Mouse (Mus musculus) large intestine, adult 2 months (tissue): ENCODE results near the gene Atp5b. TPM values are rescaled to one million over a fixed set of nuclear protein-coding genes. Genes with fewer than 3 reads are reported as not detected.
"Not testable (repeated sequence)": the region's sequence is repeated elsewhere in the genome, so short reads cannot be mapped to it uniquely, and the experiment has no call there.

Source experiments
- DNase-seq: peaks from one replicate; pipeline ENCODE4 v3.0.0-alpha.2; 2012; ENCODE audit warnings: low read depth, low spot score
- WGBS: fragments of 180-500 bp; shearing (Covaris S2); methylation state at CpG from one replicate; pipeline ENCODE4 v1.1.7; 2018; 5-methylcytosine and 5-hydroxymethylcytosine counted together
- polyA plus RNA-seq: library from polyadenylated mRNA; depleted of rRNA; stranded (reverse); fragments of >200 nt; gene quantifications from 2 replicates; pipeline ENCODE4 v1.2.3, GENCODE M21; 2012

The Atp5b gene
- polyA plus RNA-seq, 1 experiment: 3,352 TPM

DNA sequence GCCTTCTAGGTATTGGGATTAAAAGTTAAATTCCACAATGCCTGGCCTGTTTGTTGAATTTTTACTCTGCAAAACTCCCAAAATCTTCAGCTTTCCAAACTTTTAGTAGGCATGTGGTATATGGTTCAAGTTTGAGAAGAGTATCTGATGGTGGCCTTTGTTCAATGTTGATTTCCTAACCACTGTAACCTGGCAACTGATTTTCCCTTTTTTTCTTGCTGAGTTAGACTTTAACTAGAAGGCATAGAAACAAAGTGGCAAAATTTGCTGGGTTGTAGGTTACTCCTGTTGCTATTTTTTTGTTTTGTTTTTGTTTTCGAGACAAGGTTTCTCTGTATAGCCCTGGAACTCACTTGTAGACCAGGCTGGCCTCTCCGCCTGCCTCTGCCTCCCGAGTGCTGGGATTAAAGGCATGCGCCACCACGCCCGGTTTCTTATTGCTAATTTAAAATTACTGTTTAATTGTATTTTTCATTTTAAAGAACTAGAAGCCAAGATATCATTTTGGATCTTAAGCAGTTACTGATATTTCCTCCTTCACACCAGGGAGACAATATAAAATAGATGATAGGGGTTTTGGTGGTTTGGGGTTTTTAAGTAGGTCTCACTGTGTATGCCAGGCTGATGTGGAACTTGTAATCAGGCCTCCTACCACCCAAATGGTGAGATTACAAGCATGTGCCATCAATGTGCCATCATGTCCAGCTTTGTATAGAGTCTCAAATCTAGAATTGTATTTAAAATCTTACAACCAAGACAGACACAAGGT lies 20.7 kb upstream of the Atp5b start:
- no peak for DNase-seq
- 85% methylated on average over 6 of the region's 6 CpGs for WGBS

DNA sequence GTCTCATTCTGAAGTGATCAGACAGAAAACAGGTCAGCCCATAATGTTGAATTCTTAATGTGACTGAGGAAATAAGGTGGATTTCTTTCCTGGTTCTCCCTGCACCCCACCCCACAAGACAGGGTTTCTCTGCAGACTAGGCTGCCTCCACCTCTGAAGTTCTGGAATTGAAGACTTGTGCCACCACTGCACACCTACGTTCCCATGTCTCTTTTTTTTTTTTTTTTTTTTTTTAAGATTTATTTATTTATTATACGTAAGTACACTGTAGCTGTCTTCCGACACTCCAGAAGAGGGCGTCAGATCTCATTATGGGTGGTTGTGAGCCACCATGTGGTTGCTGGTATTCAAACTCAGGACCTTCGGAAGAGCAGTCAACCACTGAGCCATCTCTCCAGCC lies 17.0 kb upstream of the Atp5b start:
- DNase-seq: no peak
- 63% methylated on average over 5 of the region's 5 CpGs for WGBS

DNA sequence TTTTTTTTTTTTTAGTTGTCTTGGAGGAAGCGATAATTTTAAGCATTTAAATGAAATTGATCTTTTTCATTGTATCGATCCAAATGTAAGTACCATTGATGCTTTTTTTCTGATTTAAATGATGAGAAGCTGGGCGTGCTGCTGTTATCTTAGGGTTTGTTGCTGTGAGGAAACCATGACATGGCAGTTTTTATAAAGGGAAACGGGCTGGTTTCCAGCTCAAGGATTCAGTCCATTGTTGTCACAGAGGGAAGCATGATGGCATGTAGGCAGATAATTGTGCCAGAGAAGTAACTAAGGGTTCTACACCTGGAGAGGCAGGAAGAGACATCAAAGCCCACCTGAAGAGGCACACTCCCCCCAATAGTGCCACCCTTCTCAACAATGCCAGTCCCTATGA lies 13.9 kb upstream of the Atp5b start:
- no peak for DNase-seq
- WGBS: 89% methylated on average over 4 of the region's 4 CpGs

GRCm38 (mm10) chr10:128070432-128070831 lies 12.6 kb upstream of the Atp5b start:
- not testable (repeated sequence) for DNase-seq
- WGBS: 60% methylated on average over 2 of the region's 2 CpGs

DNA sequence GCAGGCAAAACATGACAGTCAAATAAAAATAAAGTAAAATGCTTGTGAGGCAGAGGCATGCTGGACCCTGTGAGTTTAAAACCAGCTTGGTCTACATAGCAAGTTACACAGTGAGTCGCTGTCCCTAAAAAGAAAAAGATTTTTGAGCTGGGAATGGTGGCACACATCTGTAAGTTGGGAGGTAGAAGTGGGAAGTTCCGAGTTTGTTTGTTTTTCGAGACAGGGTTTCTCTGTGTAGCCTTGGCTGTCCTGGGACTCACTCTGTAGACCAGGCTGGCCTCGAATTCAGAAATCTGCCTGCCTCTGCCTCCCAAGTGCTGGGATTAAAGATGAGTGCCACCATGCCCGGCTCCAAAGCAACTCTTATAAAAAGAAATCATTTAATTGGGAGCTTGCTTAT lies 4.8 kb upstream of the Atp5b start:
- 80% methylated on average over 5 of the region's 5 CpGs for WGBS
- DNase-seq: not testable (repeated sequence)

DNA sequence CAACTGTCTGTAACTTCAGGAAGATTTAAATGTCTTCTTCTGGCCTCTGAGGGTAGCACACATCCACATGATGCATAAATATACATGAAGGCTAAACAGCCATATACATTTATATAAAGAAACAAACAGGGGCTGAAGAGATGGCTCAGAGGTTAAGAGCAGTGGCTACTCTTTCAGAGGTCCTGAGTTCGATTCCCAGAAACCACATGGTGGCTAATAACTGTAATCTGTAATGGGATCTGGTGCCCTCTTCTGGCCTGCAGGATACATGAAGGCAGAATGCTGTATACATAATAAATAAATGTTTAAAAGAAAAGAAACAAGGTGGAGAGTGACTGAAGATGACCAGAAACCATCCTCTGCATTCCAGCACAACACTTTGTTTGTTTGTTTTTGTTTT lies 2.6 kb upstream of the Atp5b start:
- no peak for DNase-seq
- WGBS: 57% methylated on average over 1 of the region's 1 CpGs

DNA sequence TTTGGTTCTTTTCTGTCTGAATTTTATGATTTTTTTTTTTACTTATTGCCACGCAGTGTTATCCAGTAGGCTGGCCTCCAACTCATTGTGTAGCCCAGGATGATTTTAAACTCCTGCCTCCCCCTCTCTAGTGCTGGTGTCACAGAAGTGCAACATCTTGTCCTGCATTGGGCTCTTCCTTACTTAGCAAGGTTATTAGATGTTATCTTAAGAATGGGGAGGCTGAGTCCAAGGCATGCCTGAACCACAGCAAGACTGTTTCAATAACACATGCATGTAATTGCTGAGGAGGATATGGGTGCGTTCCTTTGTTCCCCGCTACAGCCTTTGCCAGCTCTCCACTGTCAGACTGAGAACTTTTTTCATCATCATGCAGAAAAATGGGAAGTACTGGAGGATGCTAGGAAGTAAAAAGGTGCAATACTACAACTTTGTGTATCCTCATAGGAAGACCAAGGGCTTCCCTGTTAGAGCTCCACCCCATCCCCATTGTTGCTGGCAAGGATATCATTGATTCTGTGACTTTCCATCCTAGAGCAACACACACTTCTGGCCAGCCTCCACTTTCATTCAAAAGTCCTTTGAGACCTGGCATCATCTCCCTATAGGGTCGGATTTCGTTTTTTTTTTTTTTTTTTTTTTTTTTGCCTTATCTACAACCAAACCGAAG lies 1.1 kb upstream of the Atp5b start:
- DNase-seq: no peak
- WGBS: 29% methylated on average over 6 of the region's 6 CpGs

- WGBS: 4% methylated on average over 9 of the region's 9 CpGs
- DNase-seq: no peak
These were observed 630 bp upstream of the Atp5b start for GRCm38 (mm10) chr10:128082477-128082808.

DNA sequence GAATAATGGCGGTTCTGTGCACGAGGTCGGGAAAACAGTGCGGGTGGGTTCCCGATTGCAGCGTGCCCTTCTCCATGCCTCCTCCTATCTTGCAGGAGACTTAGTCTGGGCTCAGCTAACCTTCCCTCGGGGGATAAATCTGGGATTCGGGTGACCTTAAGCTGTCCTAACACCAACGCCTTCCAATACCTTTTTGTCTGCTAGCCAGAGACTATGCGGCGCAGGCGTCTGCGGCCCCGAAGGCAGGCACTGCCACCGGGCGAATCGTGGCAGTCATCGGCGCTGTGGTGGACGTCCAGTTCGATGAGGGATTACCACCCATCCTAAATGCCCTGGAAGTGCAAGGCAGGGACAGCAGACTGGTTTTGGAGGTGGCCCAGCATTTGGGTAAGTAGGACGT lies 615 bp downstream of the Atp5b start:
- WGBS: 0% methylated on average over 22 of the region's 22 CpGs
- DNase-seq: no peak

DNA sequence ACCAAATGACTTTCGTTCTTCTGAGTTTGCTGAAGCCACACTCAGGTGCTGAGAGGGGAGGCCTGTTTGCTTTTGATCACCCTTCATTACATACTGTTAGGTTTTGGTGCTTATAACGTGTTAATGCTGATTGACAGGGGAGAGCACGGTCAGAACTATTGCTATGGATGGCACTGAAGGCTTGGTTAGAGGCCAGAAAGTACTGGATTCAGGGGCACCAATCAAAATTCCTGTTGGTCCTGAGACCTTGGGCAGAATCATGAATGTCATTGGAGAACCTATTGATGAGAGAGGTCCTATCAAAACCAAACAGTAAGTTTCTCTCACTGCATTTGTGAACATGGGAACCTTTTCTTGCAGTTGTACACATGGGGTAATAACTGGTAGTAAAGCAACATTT lies 1.1 kb downstream of the Atp5b start:
- DNase-seq: no peak
- WGBS: 0% methylated on average over 3 of the region's 3 CpGs

- 59% methylated on average over 6 of the region's 6 CpGs for WGBS
- DNase-seq: no peak
These were observed 3.3 kb downstream of the Atp5b start for GRCm38 (mm10) chr10:128086391-128086790.

DNA sequence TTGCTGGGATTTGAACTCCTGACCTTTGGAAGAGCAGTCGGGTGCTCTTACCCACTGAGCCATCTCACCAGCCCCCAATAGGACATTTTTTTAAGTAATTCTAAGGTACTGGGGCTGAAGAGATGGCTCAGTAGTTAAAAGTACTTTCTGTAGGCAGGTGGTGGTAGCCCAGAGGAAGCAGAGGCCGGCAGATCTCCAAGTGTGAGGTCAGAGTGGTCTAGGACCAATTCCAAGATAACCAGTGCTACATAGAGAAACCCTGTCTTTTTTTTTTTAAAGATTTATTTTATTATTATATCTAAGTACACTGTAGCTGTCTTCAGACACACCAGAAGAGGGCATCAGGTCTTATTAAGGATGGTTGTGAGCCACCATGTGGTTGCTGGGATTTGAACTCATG lies 4.1 kb downstream of the Atp5b start:
- WGBS: 57% methylated on average over 2 of the region's 2 CpGs
- DNase-seq: not testable (repeated sequence)

DNA sequence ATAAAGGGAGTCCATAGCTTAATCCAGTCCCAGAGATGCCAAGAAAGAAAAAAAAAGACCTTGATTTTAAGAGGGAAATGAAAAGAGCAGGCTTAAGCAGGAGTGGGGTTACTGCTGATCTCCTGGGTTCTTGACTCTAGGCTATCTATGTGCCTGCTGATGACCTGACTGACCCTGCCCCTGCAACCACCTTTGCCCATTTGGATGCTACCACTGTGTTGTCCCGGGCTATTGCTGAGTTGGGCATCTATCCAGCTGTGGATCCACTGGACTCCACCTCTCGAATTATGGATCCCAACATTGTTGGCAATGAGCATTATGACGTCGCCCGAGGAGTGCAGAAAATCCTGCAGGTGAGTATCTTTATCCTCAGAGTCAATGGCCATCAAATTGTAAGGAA lies 5.1 kb downstream of the Atp5b start:
- DNase-seq: no peak
- WGBS: 53% methylated on average over 5 of the region's 5 CpGs

DNA sequence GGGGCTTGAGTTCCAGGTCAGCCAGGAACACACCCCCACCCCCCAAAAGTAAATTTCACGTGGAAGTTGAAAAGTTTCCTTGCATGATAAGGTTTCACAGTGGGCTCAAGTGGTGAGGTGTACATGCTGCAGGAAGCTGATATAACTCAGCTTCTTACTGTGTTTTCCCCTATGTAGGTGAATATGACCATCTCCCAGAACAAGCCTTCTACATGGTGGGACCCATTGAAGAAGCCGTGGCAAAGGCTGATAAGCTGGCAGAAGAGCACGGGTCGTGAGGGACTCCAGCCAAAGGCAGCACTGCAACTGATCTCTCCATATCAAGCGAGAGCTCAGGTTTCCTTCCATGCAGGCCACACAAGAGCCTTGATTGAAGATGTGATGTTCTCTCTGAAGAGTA lies 6.8 kb downstream of the Atp5b start:
- WGBS: 45% methylated on average over 5 of the region's 5 CpGs
- no peak for DNase-seq

- 2% methylated on average over 14 of the region's 14 CpGs for WGBS
- no peak for DNase-seq
These were observed 7.8 kb downstream of the Atp5b start for GRCm38 (mm10) chr10:128090651-128091563.

GRCm38 (mm10) chr10:128091564-128092505 lies 8.8 kb downstream of the Atp5b start, which contains the start of gene Baz2a:
Baz2a (plus strand) TSS chr10:128091577.
- WGBS: under 1% methylated on average over 20 of the region's 20 CpGs
- no peak for DNase-seq

GRCm38 (mm10) chr10:128092506-128093495 lies 9.7 kb downstream of the Atp5b start:
- no peak for DNase-seq
- WGBS: 1% methylated on average over 79 of the region's 88 CpGs
